Mouse (Mus musculus): ENCODE measurements around the gene Epb41l5. TPM values are rescaled to one million over a fixed set of nuclear protein-coding genes. Genes with fewer than 3 reads are reported as not detected.

Gene Epb41l5
- total and polyA plus RNA-seq, 3 experiments = 2.1 to 5.8 (median 3.8) TPM

DNA sequence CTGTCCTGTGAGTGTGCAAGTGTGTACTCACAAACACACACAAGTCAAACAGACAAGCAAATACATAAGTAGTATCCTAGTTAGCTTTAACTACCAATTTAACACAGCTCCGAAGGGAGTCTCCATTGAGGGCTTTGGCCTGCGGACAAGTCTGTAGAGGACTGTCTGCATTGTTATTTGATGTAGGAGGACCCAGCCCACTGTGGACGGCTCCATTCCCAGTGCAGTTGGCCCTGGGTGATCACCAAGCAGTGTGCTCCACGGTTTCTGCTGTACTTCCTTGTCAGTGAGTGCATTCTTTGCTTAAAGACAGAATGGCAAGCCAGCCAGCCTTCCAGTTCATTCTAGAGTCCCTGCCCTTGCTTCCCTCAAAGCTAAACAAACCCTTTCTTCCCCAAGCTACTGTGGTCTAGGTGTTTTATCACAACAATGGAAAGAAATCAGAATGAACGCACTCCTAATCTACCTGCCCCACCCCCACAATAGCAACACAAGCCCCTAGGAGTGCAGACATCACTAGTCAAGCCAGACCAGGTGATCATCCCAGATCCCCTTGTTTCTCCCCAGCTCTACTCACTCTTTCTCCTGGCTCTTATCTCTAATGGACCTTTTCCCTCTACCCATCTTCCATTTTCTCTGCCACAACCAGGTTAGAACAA is 151.3 kb downstream of the Epb41l5 start:
- no peaks in the 10 kb centered on the region for H3K27me3 ChIP-seq (ENCODE audit: control insufficient read depth, insufficient read depth, low read length)
- H3K27ac ChIP-seq = no peak overlapping the region
- peaks cover 3% of the 10 kb centered on the region for H3K79me2 ChIP-seq (replicated peaks; ENCODE audit: control insufficient read depth, insufficient read depth, low read length)
- no peak overlapping the region for H3K4me3 ChIP-seq
- H3K4me1 ChIP-seq (ENCODE audit: control insufficient read depth, insufficient read depth, low read length) = peaks cover 35% of the 10 kb centered on the region
- no peak for DNase-seq
- WGBS = 69% methylated on average over 5 of the region's 5 CpGs
- H3K9ac ChIP-seq (ENCODE audit: low read depth, low read length) = no peak overlapping the region
- H3K36me3 ChIP-seq (ENCODE audit: control insufficient read depth, insufficient read depth, low read length) = no peaks in the 10 kb centered on the region; the same call in none of the 2 replicates
- intact Hi-C loops (cut with DNase I) = no loop called here
- TF ChIP-seq POLR2A (IDR thresholded peaks at IDR 0.05; ENCODE audit: insufficient read depth, low read depth, low read length) (no peak), EP300 (IDR thresholded peaks at IDR 0.05; ENCODE audit: insufficient read depth, low read depth, low read length) (no peak), CTCF (IDR thresholded peaks at IDR 0.05) (no peak)

DNA sequence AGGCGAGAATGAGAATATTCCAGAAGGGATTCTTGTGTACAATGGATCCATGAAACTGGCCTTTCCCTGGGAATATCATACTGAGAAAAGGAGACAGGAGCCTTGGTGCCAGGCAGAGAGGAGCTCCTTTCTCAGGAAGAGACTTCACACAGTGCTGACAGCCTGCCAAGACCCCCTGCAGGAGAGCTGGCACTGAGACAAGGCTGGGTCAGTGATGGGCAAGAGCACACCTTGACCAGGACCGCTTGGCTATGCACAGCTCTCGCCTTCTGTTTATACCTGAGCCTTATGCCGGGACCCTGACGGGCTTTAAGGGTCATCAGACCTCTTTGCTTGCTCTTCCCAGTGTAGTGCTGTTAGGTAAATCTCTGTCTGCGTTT is 153.4 kb downstream of the Epb41l5 start:
- Histone ChIP-seq H3K79me2 (replicated peaks; ENCODE audit: control insufficient read depth, insufficient read depth, low read length) (peaks cover 1% of the 10 kb centered on the region), H3K27ac (peak overlapping the region; percentile 67), H3K4me1 (ENCODE audit: control insufficient read depth, insufficient read depth, low read length) (peaks cover 31% of the 10 kb centered on the region), H3K4me3 (no peak overlapping the region), H3K9ac (ENCODE audit: low read depth, low read length) (no peak overlapping the region), H3K27me3 (ENCODE audit: control insufficient read depth, insufficient read depth, low read length) (no peaks in the 10 kb centered on the region), H3K36me3 (ENCODE audit: control insufficient read depth, insufficient read depth, low read length) (no peaks in the 10 kb centered on the region; the same call in 1 of the 2 replicates)
- WGBS = 83% methylated on average over 6 of the region's 6 CpGs
- DNase-seq = no peak
- TF ChIP-seq CTCF (IDR thresholded peaks at IDR 0.05) (no peak), POLR2A (IDR thresholded peaks at IDR 0.05; ENCODE audit: insufficient read depth, low read depth, low read length) (no peak), EP300 (IDR thresholded peaks at IDR 0.05; ENCODE audit: insufficient read depth, low read depth, low read length) (no peak)
- intact Hi-C loops (cut with DNase I) = no loop called here

Other genes starting within 250 kb of the Epb41l5 start
- gene Inhbb, start 226.8 kb downstream of the Epb41l5 start, total RNA-seq (2021) = 1 to 10 TPM in 1 of 2 experiments, under 1 TPM in 1; 0.99 to 1.1 TPM
- 1.3 and 2.2 TPM in 2 replicates for gene Inhbb, start 226.8 kb downstream of the Epb41l5 start, polyA plus RNA-seq (2012; rRNA removed)
- gene Ralb, start 144.2 kb downstream of the Epb41l5 start, total RNA-seq (2021) = 10 to 100 TPM; 26.9 to 30.1 TPM
- gene Ralb, start 144.2 kb downstream of the Epb41l5 start, polyA plus RNA-seq (2012; rRNA removed) = 23.1 and 29.1 TPM in 2 replicates
- 10 to 100 TPM; 14.8 to 15.8 TPM for gene Tmem185b, start 122.8 kb downstream of the Epb41l5 start, total RNA-seq (2021)
- 14.2 and 15.1 TPM in 2 replicates for gene Tmem185b, start 122.8 kb downstream of the Epb41l5 start, polyA plus RNA-seq (2012; rRNA removed)
- gene Ptpn4, start 188.6 kb upstream of the Epb41l5 start, total RNA-seq (2021) = 10 to 100 TPM; 29.2 to 33.0 TPM
- gene Ptpn4, start 188.6 kb upstream of the Epb41l5 start, polyA plus RNA-seq (2012; rRNA removed) = 4.8 and 8.1 TPM in 2 replicates

Data from heart, adult 2 months (tissue).